Mouse (Mus musculus) bone marrow macrophage, adult 2 months (primary cell): Measurements from ENCODE around the gene Cd27. TPM values are rescaled to one million over a fixed set of nuclear protein-coding genes. Genes with fewer than 3 reads are reported as not detected.
A peak's percentile ranks its signal among the peaks of the same experiment; 100 is the strongest.
"Not testable (repeated sequence)": the region's sequence is repeated elsewhere in the genome, so short reads cannot be mapped to it uniquely, and the experiment has no call there.

ENCODE experiments used
- H3K27ac ChIP-seq: 2 replicates; pipeline ENCODE4 v1.5.1; 2012; ENCODE audit warnings: low read depth, low read length; ENCODE audit not compliant: insufficient read depth
- H3K4me1 ChIP-seq: 2 replicates; pipeline ENCODE4 v1.6.1; 2012; ENCODE audit warnings: low read length; ENCODE audit not compliant: control insufficient read depth, insufficient read depth
- H3K4me3 ChIP-seq: 2 replicates; pipeline ENCODE4 v1.5.1; 2012; ENCODE audit warnings: mild to moderate bottlenecking, low read length, moderate library complexity; ENCODE audit not compliant: insufficient read depth
- CTCF ChIP-seq: IDR thresholded peaks from 2 replicates; pipeline ENCODE4 v1.5.1; 2012; ENCODE audit warnings: low read depth, mild to moderate bottlenecking, low read length, moderate library complexity
- POLR2A ChIP-seq: IDR thresholded peaks from 2 replicates; pipeline ENCODE4 v1.6.1; 2012; ENCODE audit warnings: mild to moderate bottlenecking, low read depth, low read length, borderline replicate concordance
- polyA plus RNA-seq: library from polyadenylated mRNA; stranded (reverse); fragments of >200 nt; gene quantifications from 2 replicates; pipeline ENCODE4 v1.2.4, GENCODE M21; 2012; ENCODE audit not compliant: missing spikeins, insufficient read depth, insufficient read length

The Cd27 gene
- not detected in 2 replicates for polyA plus RNA-seq

DNA sequence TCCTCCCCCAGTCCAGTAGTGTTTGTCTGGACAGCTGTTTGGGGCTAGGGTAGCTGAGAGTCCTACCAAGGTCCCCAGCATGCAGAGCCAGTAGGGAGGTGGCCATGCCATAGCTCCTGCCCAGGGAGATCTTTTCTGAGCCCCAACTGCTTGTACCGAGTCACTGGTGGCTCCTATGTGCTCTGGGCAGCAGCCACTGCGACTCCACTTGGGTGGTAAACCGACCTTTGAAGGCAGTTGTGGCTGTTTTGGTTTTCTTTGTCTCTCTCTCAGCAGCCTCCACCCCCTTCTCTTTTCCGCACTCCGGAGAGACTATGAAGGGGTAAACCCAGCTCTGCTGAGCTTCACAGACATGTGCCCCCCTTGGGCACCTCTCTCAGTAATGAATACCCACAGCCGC, at the start of gene Cd27:
Gene Cd27, minus strand, starts transcription at position 229 of the 400 bp plus-strand sequence.
- TF ChIP-seq POLR2A, result no peak
- TF ChIP-seq CTCF, result no peak
- no peak within 1 kb of the TSS for H3K4me3 ChIP-seq
- no peak within 1 kb of the TSS for H3K27ac ChIP-seq
- peaks cover 23% of the 10 kb centered on the region for H3K4me1 ChIP-seq

DNA sequence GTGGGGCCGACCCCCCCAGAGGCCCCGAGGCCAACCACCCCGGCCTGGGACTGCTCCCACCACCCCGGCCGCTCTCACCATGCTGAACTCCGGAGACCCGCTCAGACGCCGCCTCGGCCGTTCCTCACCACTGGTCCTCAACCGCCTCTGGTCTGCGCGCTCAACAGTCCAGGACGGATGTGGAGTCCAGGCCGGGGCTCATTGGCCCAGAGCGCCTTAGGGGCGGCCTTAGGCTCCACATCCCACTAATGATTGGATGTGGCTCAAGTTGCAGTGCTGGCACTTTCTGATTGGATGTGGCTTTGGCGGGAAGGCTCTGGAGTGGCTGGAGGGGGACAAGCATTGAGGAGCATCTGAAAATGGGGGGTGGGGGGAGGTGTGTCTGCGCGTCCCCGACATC, 49.1 kb upstream of the Cd27 start, which contains the start of gene Tuba3a:
Gene Tuba3a, minus strand, starts transcription at position 153 of the 400 bp plus-strand sequence.
- TF ChIP-seq CTCF (no peak), POLR2A (no peak)
- Histone ChIP-seq H3K4me1 (peaks cover 3% of the 10 kb centered on the region; the same call in 1 of the 2 replicates), H3K27ac (no peak within 1 kb of the TSS), H3K4me3 (no peak within 1 kb of the TSS)

DNA sequence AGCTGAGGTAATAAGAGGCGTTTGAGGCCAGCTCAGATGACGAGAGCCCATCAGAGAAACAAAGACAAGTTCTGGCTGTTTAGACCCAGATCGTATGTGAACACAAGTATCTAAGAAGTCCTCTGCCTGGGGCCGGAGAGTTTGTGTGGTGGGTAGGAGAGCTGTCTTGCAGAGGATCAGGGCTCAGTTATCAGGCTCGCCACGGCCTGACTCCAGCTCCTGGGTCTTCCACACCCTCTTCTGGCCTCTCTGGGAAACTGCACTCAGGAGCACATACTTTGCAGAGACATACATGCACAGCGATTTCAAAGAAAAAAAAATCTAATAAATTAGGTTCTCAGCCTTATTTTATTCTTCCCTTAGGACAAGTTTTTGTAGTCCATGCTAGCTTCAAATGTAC, 47.9 kb upstream of the Cd27 start:
- TF ChIP-seq POLR2A, result no peak
- TF ChIP-seq CTCF, result no peak
- H3K4me3 ChIP-seq, result no peak overlapping the region
- peaks cover 5% of the 10 kb centered on the region; the same call in 1 of the 2 replicates for H3K4me1 ChIP-seq
- H3K27ac ChIP-seq, result no peak overlapping the region

DNA sequence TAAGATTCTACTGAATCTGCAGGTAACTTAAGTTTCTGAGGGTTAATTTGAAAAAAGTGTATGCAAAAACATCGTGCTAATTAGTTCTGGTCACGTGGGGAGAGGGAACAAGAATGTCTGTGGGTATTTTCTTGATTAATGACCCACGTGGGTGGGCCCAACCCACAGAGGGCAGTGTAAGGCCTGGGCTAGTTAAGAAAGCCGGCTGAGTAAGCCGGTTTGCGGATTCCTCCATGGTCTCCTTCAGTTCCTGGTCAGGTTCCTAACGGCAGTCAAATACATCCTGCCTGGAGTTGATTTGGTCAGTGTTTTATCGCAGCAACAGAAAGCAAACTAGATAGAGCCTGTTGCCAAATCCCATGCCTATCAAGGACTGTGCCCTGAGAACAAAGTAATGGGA, 47.4 kb upstream of the Cd27 start:
- TF ChIP-seq POLR2A, result no peak
- no peak for TF ChIP-seq CTCF
- peaks cover 6% of the 10 kb centered on the region; the same call in 1 of the 2 replicates for H3K4me1 ChIP-seq

DNA sequence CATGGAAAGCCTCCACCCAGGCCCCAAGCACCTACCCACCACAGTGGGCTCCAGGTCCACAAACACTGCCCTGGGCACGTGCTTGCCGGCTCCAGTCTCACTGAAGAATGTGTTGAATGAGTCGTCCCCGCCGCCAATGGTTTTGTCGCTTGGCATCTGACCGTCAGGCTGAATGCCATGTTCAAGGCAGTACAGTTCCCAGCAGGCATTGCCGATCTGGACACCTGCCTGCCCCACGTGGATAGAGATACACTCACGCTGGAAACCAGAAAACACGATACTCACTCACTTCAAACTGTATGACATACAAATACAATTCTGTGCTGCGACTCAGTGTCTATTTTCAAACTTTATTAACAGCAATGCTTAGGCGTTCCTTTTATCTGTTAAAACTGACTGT, 45.9 kb upstream of the Cd27 start:
- not testable (repeated sequence) for H3K4me3 ChIP-seq, H3K27ac ChIP-seq, H3K4me1 ChIP-seq

More for the DNA sequence above, 47.4 kb upstream of the Cd27 start:
- no peak overlapping the region for H3K4me3 ChIP-seq
- no peak overlapping the region for H3K27ac ChIP-seq

DNA sequence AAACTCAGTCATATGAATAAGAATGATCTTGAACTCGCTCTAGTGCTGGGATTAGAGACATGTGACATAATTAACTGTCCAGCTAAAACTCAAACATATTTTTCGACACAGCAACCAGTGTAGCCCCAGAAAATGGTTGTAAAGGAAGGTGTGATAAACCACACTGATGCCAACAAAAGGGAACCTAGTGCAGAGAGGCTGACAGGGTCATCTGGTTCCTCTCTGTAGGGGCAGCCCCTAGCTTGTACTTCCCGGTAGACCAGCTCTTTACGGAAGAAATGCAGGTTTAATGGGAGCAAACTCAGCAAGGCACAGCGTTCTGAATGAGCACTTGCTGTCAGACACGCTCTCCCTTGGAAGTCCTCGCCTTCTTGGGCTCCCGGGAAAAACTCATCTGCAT, 42.9 kb upstream of the Cd27 start:
- H3K4me1 ChIP-seq, result peaks cover 4% of the 10 kb centered on the region; the same call in 1 of the 2 replicates
- H3K27ac ChIP-seq, result no peak overlapping the region
- no peak for TF ChIP-seq CTCF
- TF ChIP-seq POLR2A, result no peak
- H3K4me3 ChIP-seq, result no peak overlapping the region

DNA sequence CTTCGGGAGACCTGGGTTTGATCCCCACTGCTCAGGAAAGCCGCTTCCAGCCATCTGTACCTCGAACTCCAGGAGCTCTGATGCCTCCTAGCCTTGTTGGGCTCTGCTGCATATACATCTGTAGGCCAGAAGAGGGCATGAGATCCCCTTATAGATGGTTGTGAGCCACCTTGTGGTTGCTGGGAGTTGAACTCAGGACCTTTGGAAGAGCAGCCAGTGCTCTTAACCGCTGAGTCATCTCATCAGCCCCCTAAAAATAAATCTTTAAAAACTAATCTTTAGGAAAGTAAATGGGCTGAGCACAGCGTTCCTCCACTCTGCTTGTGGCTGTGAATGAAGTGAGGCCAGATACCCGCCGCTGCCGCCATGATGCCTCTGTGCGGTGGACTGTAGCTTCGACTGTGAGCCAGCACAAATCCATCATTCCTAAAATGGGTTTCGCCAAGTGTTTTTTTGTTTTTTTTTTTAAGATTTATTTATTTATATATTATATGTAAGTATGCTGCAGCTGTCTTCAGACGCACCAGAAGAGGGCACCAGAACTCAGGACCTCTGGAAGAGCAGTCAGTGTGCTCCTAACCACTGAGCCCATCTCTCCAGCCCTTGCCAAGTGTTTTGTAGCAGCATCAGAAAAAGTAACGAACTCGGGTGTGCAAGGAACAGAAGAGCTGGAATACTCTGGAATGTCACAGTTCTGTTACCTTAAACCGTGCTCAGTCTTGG, 38.2 kb upstream of the Cd27 start:
- H3K4me1 ChIP-seq, result peaks cover 12% of the 10 kb centered on the region; the same call in 1 of the 2 replicates
- no peak overlapping the region for H3K27ac ChIP-seq
- H3K4me3 ChIP-seq, result no peak overlapping the region
- TF ChIP-seq POLR2A (no peak), CTCF (no peak)

DNA sequence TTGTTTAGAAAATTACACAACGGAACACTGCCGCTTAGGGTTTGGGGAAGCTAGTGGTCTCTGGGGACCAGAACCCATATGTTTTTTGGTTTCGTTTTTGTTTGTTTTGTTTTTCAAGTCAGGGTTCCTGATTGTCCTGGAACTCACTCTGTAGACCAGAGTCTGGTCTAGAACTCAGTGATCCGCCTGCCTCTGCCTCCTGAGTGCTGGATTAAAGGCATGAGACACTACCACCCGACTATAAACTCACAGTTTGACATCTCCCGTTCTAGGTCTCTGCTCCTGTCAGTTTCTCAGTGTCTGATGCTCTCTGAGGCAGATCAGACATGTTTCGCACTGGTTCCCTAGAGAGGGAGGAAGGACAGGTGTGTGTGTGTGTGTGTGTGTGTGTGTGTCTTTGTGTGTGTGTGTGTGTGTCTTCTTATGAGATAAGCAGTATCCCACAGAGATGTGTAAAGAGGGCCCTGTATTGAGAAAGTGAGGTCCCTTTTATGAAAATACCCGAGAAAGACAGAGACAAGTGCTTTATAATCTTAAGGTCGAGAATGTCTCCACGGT, 35.5 kb upstream of the Cd27 start:
- H3K4me1 ChIP-seq, result peaks cover 8% of the 10 kb centered on the region; the same call in 1 of the 2 replicates
- no peak overlapping the region for H3K4me3 ChIP-seq
- TF ChIP-seq POLR2A (no peak), CTCF (no peak)
- no peak overlapping the region for H3K27ac ChIP-seq

DNA sequence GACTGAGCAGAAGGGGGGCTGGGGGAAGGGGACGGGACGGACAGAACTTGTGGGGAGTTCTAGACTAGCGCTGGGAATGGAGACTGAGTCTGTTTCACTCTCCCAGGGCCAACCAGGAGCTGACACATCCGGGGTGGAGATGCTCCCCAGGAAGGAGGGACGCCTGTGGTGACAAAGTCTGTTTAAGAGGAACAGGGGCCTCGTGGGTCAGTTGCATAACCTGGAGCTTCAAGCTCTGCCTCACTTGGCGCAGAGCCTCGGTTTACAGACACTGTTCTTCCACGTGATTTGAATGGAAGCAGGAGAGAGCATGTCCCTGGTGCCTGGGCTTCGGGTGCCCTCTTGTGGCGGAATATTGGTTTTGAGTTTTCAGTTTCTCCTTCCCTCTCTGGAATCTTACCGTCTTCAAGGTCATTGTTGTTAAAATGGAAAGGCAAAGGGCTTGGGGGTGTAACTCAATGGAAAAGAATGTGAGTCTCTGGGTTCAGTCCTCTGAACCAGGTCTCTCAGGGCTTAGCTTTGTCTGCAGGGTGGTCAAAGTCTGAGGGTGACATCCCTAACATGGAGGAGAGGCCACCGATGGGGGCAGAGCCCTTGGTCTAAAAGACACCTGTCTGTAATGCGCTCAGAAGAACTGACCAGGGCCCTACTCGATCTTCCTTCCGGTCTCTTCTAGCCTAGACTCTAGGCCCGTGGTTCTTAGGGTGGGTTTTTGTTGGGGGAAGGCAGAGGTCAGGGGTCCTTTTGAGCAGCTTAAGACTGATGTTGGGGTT, 34.8 kb upstream of the Cd27 start:
- H3K27ac ChIP-seq, result peak overlapping the region; percentile 80
- TF ChIP-seq CTCF (peak; percentile 49; the same call in 1 of the 2 replicates), POLR2A (no peak)
- H3K4me3 ChIP-seq, result peak overlapping the region; percentile 38
- H3K4me1 ChIP-seq, result peaks cover 8% of the 10 kb centered on the region; the same call in 1 of the 2 replicates
